In genomic region chr10:81507095-81507494, GRCm38 (mm10) we compare ENCODE assay signal across 18 mouse cellular contexts. TPM values are rescaled to one million over a fixed set of nuclear protein-coding genes. Genes with fewer than 3 reads are reported as not detected.
"Had no signal": no experiment of that assay in that cellular context is flagged by ENCODE, and none has a peak within 500 bp of the region (broad histone marks: within the 10 kb centered on the region; RNA-seq: fewer than 3 reads in every experiment).

No protein-coding gene starts in this region.

- H3K36me3 ChIP-seq: midbrain, embryonic 12.5 days; midbrain, embryonic 15.5 days; neural tube, embryonic 12.5 days; neural tube, embryonic 15.5 days; stomach, embryonic 15.5 days had no signal

- H3K4me3 ChIP-seq: left cerebral cortex, adult 2 months; liver, embryonic 13.5 days; midbrain, embryonic 12.5 days; midbrain, embryonic 15.5 days; neural tube, embryonic 12.5 days; neural tube, embryonic 15.5 days; stomach, embryonic 15.5 days had no signal

- DNase-seq: kidney, postnatal 25 days; layer of hippocampus, postnatal 36 days; liver, embryonic 13.5 days; lung, adult 2 months; retina, postnatal 1 day; right cerebral cortex, postnatal 25 days; spleen, adult 18-20 months; thymus, postnatal 25 days had no signal

- H3K9ac ChIP-seq: liver, embryonic 13.5 days; midbrain, embryonic 12.5 days; midbrain, embryonic 15.5 days; neural tube, embryonic 12.5 days; neural tube, embryonic 15.5 days; stomach, embryonic 15.5 days had no signal

- H3K27ac ChIP-seq: kidney, postnatal 0 days; left cerebral cortex, adult 2 months; liver, embryonic 13.5 days; macrophage; midbrain, embryonic 12.5 days; midbrain, embryonic 15.5 days; neural tube, embryonic 12.5 days; neural tube, embryonic 15.5 days; stomach, embryonic 15.5 days had no signal

- H3K4me2 ChIP-seq: liver, embryonic 13.5 days; midbrain, embryonic 12.5 days; midbrain, embryonic 15.5 days; neural tube, embryonic 12.5 days; neural tube, embryonic 15.5 days; stomach, embryonic 15.5 days had no signal

- H3K4me1 ChIP-seq: neural tube, embryonic 12.5 days; stomach, embryonic 15.5 days had no signal

- H3K9me3 ChIP-seq: liver, embryonic 13.5 days; midbrain, embryonic 12.5 days; midbrain, embryonic 15.5 days; neural tube, embryonic 12.5 days; neural tube, embryonic 15.5 days; stomach, embryonic 15.5 days had no signal

- ATAC-seq: midbrain, embryonic 15.5 days had no signal

RNA-seq across cellular contexts. Expression of gene Celf5, which starts 24.6 kb away (rescaled TPM):
- total RNA-seq: liver, adult 2 months; megakaryocyte, adult 5-6 weeks had no signal
- polyA plus RNA-seq: liver, adult 2 months had no signal
